Mouse (Mus musculus): Measurements from ENCODE around the gene Olfr961. TPM values are rescaled to one million over a fixed set of nuclear protein-coding genes. Genes with fewer than 3 reads are reported as not detected.

The Olfr961 gene
- not detected for total RNA-seq (2021)

- intact Hi-C loops (cut with DNase I), result no loop called here
- no peak for DNase-seq (ENCODE audit: low spot score in 2 of 2)
Observed at GRCm38 (mm10) chr9:39644785-39645184, at the start of gene Olfr961. Gene Olfr961 (plus strand): TSS chr9:39645085.

GRCm38 (mm10) chr9:39602536-39603332 is 42.2 kb upstream of the Olfr961 start:
- DNase-seq (ENCODE audit: low spot score in 2 of 2), result peak; percentile 22 to 25
- intact Hi-C loops (cut with DNase I), result loop anchor here (5.0 kb wide), 1 partner anchor 795 kb away; no protein-coding TSS in a partner anchor

- DNase-seq (ENCODE audit: low spot score in 2 of 2), result no peak
- intact Hi-C loops (cut with DNase I), result loop anchor here (5.0 kb wide), 1 partner anchor 796 kb away; no protein-coding TSS in a partner anchor
Observed at GRCm38 (mm10) chr9:39603333-39603845, 41.5 kb upstream of the Olfr961 start.

GRCm38 (mm10) chr9:39603999-39604453 is 40.9 kb upstream of the Olfr961 start, which contains the start of gene AW551984:
Gene AW551984 (minus strand): TSS chr9:39604403.
- DNase-seq (ENCODE audit: low spot score in 2 of 2), result peak in 1 of 2 experiments; percentile 4
- intact Hi-C loops (cut with DNase I), result loop anchor here (5.0 kb wide), 1 partner anchor 797 kb away; no protein-coding TSS in a partner anchor

GRCm38 (mm10) chr9:39608497-39608896 is 36.4 kb upstream of the Olfr961 start:
- DNase-seq (ENCODE audit: low spot score in 2 of 2), result no peak
- intact Hi-C loops (cut with DNase I), result no loop called here

- no peak for DNase-seq (ENCODE audit: low spot score in 2 of 2)
- intact Hi-C loops (cut with DNase I), result no loop called here
Observed at GRCm38 (mm10) chr9:39610355-39610754, 34.5 kb upstream of the Olfr961 start, which contains the start of gene Olfr148. Gene Olfr148 (plus strand): TSS chr9:39610655.

- peak; percentile 19 to 41 for DNase-seq (ENCODE audit: low spot score in 2 of 2)
- intact Hi-C loops (cut with DNase I), result loop anchor here (2.0 kb wide), 1 partner anchor 103 kb away; no protein-coding TSS in a partner anchor
Observed at GRCm38 (mm10) chr9:39611953-39612352, 32.9 kb upstream of the Olfr961 start.

GRCm38 (mm10) chr9:39621073-39621472 is 23.8 kb upstream of the Olfr961 start, which contains the start of gene Olfr960:
Gene Olfr960 (plus strand): TSS chr9:39621373.
- intact Hi-C loops (cut with DNase I), result no loop called here
- no peak for DNase-seq (ENCODE audit: low spot score in 2 of 2)

GRCm38 (mm10) chr9:39623783-39624182 is 21.1 kb upstream of the Olfr961 start:
- DNase-seq (ENCODE audit: low spot score in 2 of 2), result no peak
- intact Hi-C loops (cut with DNase I), result no loop called here

GRCm38 (mm10) chr9:39624711-39625110 is 20.2 kb upstream of the Olfr961 start:
- intact Hi-C loops (cut with DNase I), result no loop called here
- no peak for DNase-seq (ENCODE audit: low spot score in 2 of 2)

- intact Hi-C loops (cut with DNase I), result no loop called here
- DNase-seq (ENCODE audit: low spot score in 2 of 2), result no peak
Observed at GRCm38 (mm10) chr9:39629069-39629468, 15.8 kb upstream of the Olfr961 start.

- intact Hi-C loops (cut with DNase I), result no loop called here
Observed at GRCm38 (mm10) chr9:39633913-39634594, 10.8 kb upstream of the Olfr961 start.

GRCm38 (mm10) chr9:39647382-39647781 is 2.5 kb downstream of the Olfr961 start:
- no peak for DNase-seq (ENCODE audit: low spot score in 2 of 2)
- intact Hi-C loops (cut with DNase I), result no loop called here

More at GRCm38 (mm10) chr9:39633913-39634594, 10.8 kb upstream of the Olfr961 start:
- peak; percentile 31 to 36 for DNase-seq (ENCODE audit: low spot score in 2 of 2)

- intact Hi-C loops (cut with DNase I), result no loop called here
- DNase-seq (ENCODE audit: low spot score in 2 of 2), result no peak
Observed at GRCm38 (mm10) chr9:39654756-39655396, 10.0 kb downstream of the Olfr961 start.

GRCm38 (mm10) chr9:39666905-39667304 is 22.0 kb downstream of the Olfr961 start, which contains the start of gene Olfr963:
Gene Olfr963 (plus strand): TSS chr9:39667205.
- intact Hi-C loops (cut with DNase I), result no loop called here
- no peak for DNase-seq (ENCODE audit: low spot score in 2 of 2)

- intact Hi-C loops (cut with DNase I), result no loop called here
- DNase-seq (ENCODE audit: low spot score in 2 of 2), result no peak
Observed at GRCm38 (mm10) chr9:39669723-39670122, 24.8 kb downstream of the Olfr961 start.

GRCm38 (mm10) chr9:39674820-39675219 is 29.9 kb downstream of the Olfr961 start:
- intact Hi-C loops (cut with DNase I), result no loop called here
- no peak for DNase-seq (ENCODE audit: low spot score in 2 of 2)

- no peak for DNase-seq (ENCODE audit: low spot score in 2 of 2)
- intact Hi-C loops (cut with DNase I), result no loop called here
Observed at GRCm38 (mm10) chr9:39678557-39678956, 33.7 kb downstream of the Olfr961 start.

GRCm38 (mm10) chr9:39679280-39679679 is 34.4 kb downstream of the Olfr961 start:
- intact Hi-C loops (cut with DNase I), result no loop called here
- DNase-seq (ENCODE audit: low spot score in 2 of 2), result no peak
